Mouse (Mus musculus) CD8-positive naive resting alpha-beta T cell, adult 57 days (primary cell): Measurements from ENCODE around the gene Fxyd7. TPM values are rescaled to one million over a fixed set of nuclear protein-coding genes. Genes with fewer than 3 reads are reported as not detected.

Source experiments
- total RNA-seq: library from RNA; stranded (reverse); gene quantifications from one replicate; pipeline ENCODE4 v1.2.4, GENCODE M21; 2023

Gene Fxyd7
- total RNA-seq: 3.8 TPM

DNA sequence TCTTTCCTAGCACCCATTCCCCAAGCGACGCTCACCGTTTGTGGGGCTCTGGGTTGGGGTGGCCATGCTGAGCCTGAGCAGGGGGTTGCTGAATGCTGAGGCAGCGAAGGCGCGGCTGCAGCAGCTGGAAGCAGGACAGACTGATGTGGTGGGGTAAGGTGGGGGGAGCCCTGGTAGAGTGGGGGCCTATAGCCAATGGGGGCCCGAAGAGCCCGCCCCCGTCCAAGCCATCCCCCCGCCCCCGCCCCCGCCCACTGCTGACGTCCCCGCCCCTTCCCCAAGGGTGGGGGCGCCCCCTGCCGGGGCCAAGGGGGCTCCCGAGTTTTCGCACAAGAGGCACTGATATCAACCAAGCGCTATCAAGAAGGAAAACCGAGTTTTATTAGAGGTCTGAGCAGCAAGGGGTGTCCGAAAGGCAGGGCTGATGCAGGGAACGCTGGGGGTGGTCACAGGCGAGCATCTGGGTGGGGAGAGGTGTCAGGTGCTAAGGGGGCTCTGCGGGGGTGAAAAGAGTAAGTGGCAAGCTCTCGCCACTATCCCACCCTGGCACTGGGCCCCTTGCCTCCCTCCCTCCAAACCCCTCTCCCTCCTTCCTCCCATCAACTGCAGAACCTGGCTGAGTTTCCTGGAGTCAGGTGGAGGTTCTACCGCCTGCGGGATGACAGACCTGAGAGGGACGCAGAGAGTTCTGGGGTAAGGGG, at the start of gene Fxyd7:
Gene Fxyd7 (minus strand): TSS at position 147 of the 701 bp plus-strand sequence.

GRCm38 (mm10) chr7:31076492-31076891, 25.2 kb upstream of the Fxyd7 start, which contains the start of gene Fxyd3:
TSS of gene Fxyd3 (minus strand) at chr7:31076704.

GRCm38 (mm10) chr7:31059108-31059507, 7.8 kb upstream of the Fxyd7 start, which contains the start of gene Lgi4:
TSS of gene Lgi4 (plus strand) at chr7:31059342.

DNA sequence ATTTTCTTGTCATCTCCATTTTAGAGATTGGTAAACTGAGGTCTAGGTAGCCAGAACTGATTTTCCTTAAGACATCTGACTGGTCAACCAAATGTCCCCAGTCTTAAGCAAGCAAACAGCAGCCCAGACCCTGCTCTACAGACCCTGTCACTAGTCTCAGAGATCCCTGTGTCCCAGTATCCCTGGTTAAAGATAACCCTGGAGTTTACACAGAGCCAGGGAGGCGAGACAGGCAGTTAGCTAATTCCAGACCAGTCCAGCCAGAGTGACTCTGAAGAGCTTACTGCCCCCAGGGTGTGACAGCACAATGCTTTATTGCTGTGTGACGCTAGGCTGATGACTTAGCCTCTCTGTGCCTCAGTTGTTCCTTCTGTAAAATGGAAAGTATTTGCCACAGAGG, 5.8 kb upstream of the Fxyd7 start, which contains the start of gene Fxyd1:
Gene Fxyd1 (minus strand): TSS at position 129 of the 400 bp plus-strand sequence.

GRCm38 (mm10) chr7:31042431-31042910, 8.8 kb downstream of the Fxyd7 start, which contains the start of gene Fxyd5:
TSS of gene Fxyd5 (minus strand) at chr7:31042481.

Other genes starting within 250 kb of the Fxyd7 start
- gene Ffar2, start 227.7 kb downstream of the Fxyd7 start, total RNA-seq: 1.3 TPM
- gene Ffar3, start 195.3 kb downstream of the Fxyd7 start, total RNA-seq: not detected
- 1.3 TPM for gene Ffar1, start 189.9 kb downstream of the Fxyd7 start, total RNA-seq
- 60.4 TPM for gene Cd22, start 171.1 kb downstream of the Fxyd7 start, total RNA-seq
- gene Mag, start 136.6 kb downstream of the Fxyd7 start, total RNA-seq: not detected
- not detected for gene Hamp2, start 126.8 kb downstream of the Fxyd7 start, total RNA-seq
- gene Hamp, start 107.4 kb downstream of the Fxyd7 start, total RNA-seq: not detected
- gene Usf2, start 94.7 kb downstream of the Fxyd7 start, total RNA-seq: 165 TPM
- gene Lsr, start 78.0 kb downstream of the Fxyd7 start, total RNA-seq: 5.6 TPM
- not detected for gene Fam187b, start 77.7 kb downstream of the Fxyd7 start, total RNA-seq
- gene Fxyd5, start 9.0 kb downstream of the Fxyd7 start, total RNA-seq: 937 TPM
- not detected for gene Fxyd1, start 5.7 kb upstream of the Fxyd7 start, total RNA-seq
- gene Lgi4, start 7.9 kb upstream of the Fxyd7 start, total RNA-seq: 0.61 TPM
- not detected for gene Fxyd3, start 25.2 kb upstream of the Fxyd7 start, total RNA-seq
- not detected for gene Hpn, start 63.8 kb upstream of the Fxyd7 start, total RNA-seq
- 1.7 TPM for gene Scn1b, start 75.5 kb upstream of the Fxyd7 start, total RNA-seq
- 987 TPM for gene Gramd1a, start 104.4 kb upstream of the Fxyd7 start, total RNA-seq
- gene Scgb2b2, start 239.0 kb upstream of the Fxyd7 start, total RNA-seq: not detected
- gene Scgb1b2, start 240.4 kb upstream of the Fxyd7 start, total RNA-seq: not detected